Mouse (Mus musculus): ENCODE data around the gene Hs6st1. TPM values are rescaled to one million over a fixed set of nuclear protein-coding genes. Genes with fewer than 3 reads are reported as not detected.

The Hs6st1 gene
- polyA plus RNA-seq, 1 experiment from 2014 or later, result 12.8 TPM

- Histone ChIP-seq H3K9me3 (ENCODE audit: low read length) (no peaks in the 10 kb centered on the region), H3K9ac (replicated peaks) (peak overlapping the region; percentile 55), H3K36me3 (replicated peaks; ENCODE audit: insufficient read depth, low read length) (no peaks in the 10 kb centered on the region), H3K27me3 (ENCODE audit: insufficient read depth, low read length) (no peaks in the 10 kb centered on the region), H3K4me3 (ENCODE audit: low read depth, low read length) (no peak overlapping the region), H3K27ac (ENCODE audit: low read depth) (no peak overlapping the region), H3K4me2 (ENCODE audit: low read depth, low read length) (peak overlapping the region; percentile 69), H3K4me1 (ENCODE audit: insufficient read depth) (peaks cover 44% of the 10 kb centered on the region)
- DNase-seq, result no peak
- no peak for TF ChIP-seq CTCF (IDR thresholded peaks at IDR 0.05; ENCODE audit: low read depth)
- no peak for TF ChIP-seq EP300 (IDR thresholded peaks at IDR 0.05; ENCODE audit: low read depth)
- WGBS (ENCODE audit: insufficient replicate concordance), result 60% methylated on average over 4 of the region's 4 CpGs
- ATAC-seq, result no peak
These were observed 4.0 kb upstream of the Hs6st1 start for GRCm38 (mm10) chr1:36064223-36064622.

GRCm38 (mm10) chr1:36064861-36065760, 3.1 kb upstream of the Hs6st1 start:
- H3K9me3 ChIP-seq (ENCODE audit: low read length), result no peaks in the 10 kb centered on the region
- peak overlapping the region; percentile 69 for H3K4me2 ChIP-seq (ENCODE audit: low read depth, low read length)
- peak overlapping the region; percentile 18 for H3K4me3 ChIP-seq (ENCODE audit: low read depth, low read length)
- H3K9ac ChIP-seq (replicated peaks), result peak overlapping the region; percentile 55
- ATAC-seq (peak; percentile 28), DNase-seq (peak; percentile 91)
- no peaks in the 10 kb centered on the region for H3K27me3 ChIP-seq (ENCODE audit: insufficient read depth, low read length)
- H3K27ac ChIP-seq (ENCODE audit: low read depth), result peak overlapping the region; percentile 90
- H3K36me3 ChIP-seq (replicated peaks; ENCODE audit: insufficient read depth, low read length), result peaks cover 3% of the 10 kb centered on the region; the same call in 1 of the 2 replicates
- peaks cover 44% of the 10 kb centered on the region for H3K4me1 ChIP-seq (ENCODE audit: insufficient read depth)
- 0 out of 2 replicates have a peak, but pooled peaks have one; percentile 49 for TF ChIP-seq EP300 (IDR thresholded peaks at IDR 0.05; ENCODE audit: low read depth)
- peak; percentile 93 for TF ChIP-seq CTCF (IDR thresholded peaks at IDR 0.05; ENCODE audit: low read depth)
- 2% methylated on average over 24 of the region's 24 CpGs for WGBS (ENCODE audit: insufficient replicate concordance)

- peak overlapping the region; percentile 26 for H3K9ac ChIP-seq (replicated peaks)
- 64% methylated on average over 9 of the region's 9 CpGs for WGBS (ENCODE audit: insufficient replicate concordance)
- H3K4me3 ChIP-seq (ENCODE audit: low read depth, low read length), result peak overlapping the region; percentile 18
- no peak for ATAC-seq
- peaks cover 7% of the 10 kb centered on the region for H3K36me3 ChIP-seq (replicated peaks; ENCODE audit: insufficient read depth, low read length)
- no peaks in the 10 kb centered on the region for H3K27me3 ChIP-seq (ENCODE audit: insufficient read depth, low read length)
- H3K4me1 ChIP-seq (ENCODE audit: insufficient read depth), result peaks cover 50% of the 10 kb centered on the region
- peak overlapping the region; percentile 69 for H3K4me2 ChIP-seq (ENCODE audit: low read depth, low read length)
- TF ChIP-seq CTCF (IDR thresholded peaks at IDR 0.05; ENCODE audit: low read depth), result no peak
- TF ChIP-seq EP300 (IDR thresholded peaks at IDR 0.05; ENCODE audit: low read depth), result no peak
- H3K9me3 ChIP-seq (ENCODE audit: low read length), result no peaks in the 10 kb centered on the region
- DNase-seq, result peak; percentile 18
- peak overlapping the region; percentile 90 for H3K27ac ChIP-seq (ENCODE audit: low read depth)
These were observed 2.4 kb upstream of the Hs6st1 start for GRCm38 (mm10) chr1:36065761-36066150.

GRCm38 (mm10) chr1:36066216-36066980, 1.8 kb upstream of the Hs6st1 start:
- peak; percentile 56 for DNase-seq
- ATAC-seq, result peak; percentile 41
- H3K9ac ChIP-seq (replicated peaks), result peak overlapping the region; percentile 39
- TF ChIP-seq EP300 (IDR thresholded peaks at IDR 0.05; ENCODE audit: low read depth) (peak; percentile 34; the same call in 1 of the 2 replicates), CTCF (IDR thresholded peaks at IDR 0.05; ENCODE audit: low read depth) (no peak)
- 71% methylated on average over 6 of the region's 6 CpGs for WGBS (ENCODE audit: insufficient replicate concordance)
- H3K27me3 ChIP-seq (ENCODE audit: insufficient read depth, low read length), result no peaks in the 10 kb centered on the region
- peaks cover 55% of the 10 kb centered on the region for H3K4me1 ChIP-seq (ENCODE audit: insufficient read depth)
- H3K4me2 ChIP-seq (ENCODE audit: low read depth, low read length), result peak overlapping the region; percentile 69; the same call in 1 of the 2 replicates
- H3K9me3 ChIP-seq (ENCODE audit: low read length), result no peaks in the 10 kb centered on the region
- peak overlapping the region; percentile 90 for H3K27ac ChIP-seq (ENCODE audit: low read depth)
- H3K36me3 ChIP-seq (replicated peaks; ENCODE audit: insufficient read depth, low read length), result peaks cover 11% of the 10 kb centered on the region
- no peak overlapping the region for H3K4me3 ChIP-seq (ENCODE audit: low read depth, low read length)

GRCm38 (mm10) chr1:36067201-36067600, 999 bp upstream of the Hs6st1 start:
- Histone ChIP-seq H3K27me3 (ENCODE audit: insufficient read depth, low read length) (no peaks in the 10 kb centered on the region), H3K27ac (ENCODE audit: low read depth) (peak overlapping the region; percentile 90), H3K4me2 (ENCODE audit: low read depth, low read length) (peak overlapping the region; percentile 91), H3K36me3 (replicated peaks; ENCODE audit: insufficient read depth, low read length) (peaks cover 16% of the 10 kb centered on the region), H3K4me1 (ENCODE audit: insufficient read depth) (peaks cover 53% of the 10 kb centered on the region), H3K4me3 (ENCODE audit: low read depth, low read length) (peak overlapping the region; percentile 93; the same call in 1 of the 2 replicates), H3K9me3 (ENCODE audit: low read length) (no peaks in the 10 kb centered on the region), H3K9ac (replicated peaks) (peak overlapping the region; percentile 91)
- ATAC-seq (no peak), DNase-seq (peak; percentile 50)
- no peak for TF ChIP-seq CTCF (IDR thresholded peaks at IDR 0.05; ENCODE audit: low read depth)
- TF ChIP-seq EP300 (IDR thresholded peaks at IDR 0.05; ENCODE audit: low read depth), result no peak
- 49% methylated on average over 4 of the region's 4 CpGs for WGBS (ENCODE audit: insufficient replicate concordance)

GRCm38 (mm10) chr1:36067611-36068010, 589 bp upstream of the Hs6st1 start:
- peak overlapping the region; percentile 93 for H3K4me3 ChIP-seq (ENCODE audit: low read depth, low read length)
- WGBS (ENCODE audit: insufficient replicate concordance), result 25% methylated on average over 12 of the region's 12 CpGs
- H3K9me3 ChIP-seq (ENCODE audit: low read length), result no peaks in the 10 kb centered on the region
- DNase-seq, result no peak
- no peaks in the 10 kb centered on the region for H3K27me3 ChIP-seq (ENCODE audit: insufficient read depth, low read length)
- H3K36me3 ChIP-seq (replicated peaks; ENCODE audit: insufficient read depth, low read length), result peaks cover 16% of the 10 kb centered on the region
- TF ChIP-seq CTCF (IDR thresholded peaks at IDR 0.05; ENCODE audit: low read depth) (no peak), EP300 (IDR thresholded peaks at IDR 0.05; ENCODE audit: low read depth) (no peak)
- peaks cover 53% of the 10 kb centered on the region for H3K4me1 ChIP-seq (ENCODE audit: insufficient read depth)
- H3K27ac ChIP-seq (ENCODE audit: low read depth), result peak overlapping the region; percentile 90
- peak overlapping the region; percentile 91 for H3K9ac ChIP-seq (replicated peaks)
- no peak for ATAC-seq
- peak overlapping the region; percentile 91 for H3K4me2 ChIP-seq (ENCODE audit: low read depth, low read length)

Data from liver, postnatal 0 days (tissue).